Mouse (Mus musculus) left cerebral cortex, adult 8-10 months (tissue): ENCODE measurements around the gene Lct. TPM values are rescaled to one million over a fixed set of nuclear protein-coding genes. Genes with fewer than 3 reads are reported as not detected.
A peak's percentile ranks its signal among the peaks of the same experiment; 100 is the strongest.
"Not testable (repeated sequence)": the region's sequence is repeated elsewhere in the genome, so short reads cannot be mapped to it uniquely, and the experiment has no call there.

Source experiments
- DNase-seq, 2 experiments: peaks; one replicate each; pipeline ENCODE4 v3.0.0; 2022; ENCODE audit warnings: low spot score in 2 of 2
- total RNA-seq, 4 experiments: library from RNA; stranded (reverse); gene quantifications; 2 replicates each; pipeline ENCODE4 v1.2.4; 2022

Gene Lct
- 1 to 10 TPM; 1.0 to 1.2 (median 1.1) TPM for total RNA-seq

GRCm38 (mm10) chr1:128328218-128328617 is at the start of gene Lct:
Lct (minus strand) TSS chr1:128328318.
- DNase-seq = no peak

DNA sequence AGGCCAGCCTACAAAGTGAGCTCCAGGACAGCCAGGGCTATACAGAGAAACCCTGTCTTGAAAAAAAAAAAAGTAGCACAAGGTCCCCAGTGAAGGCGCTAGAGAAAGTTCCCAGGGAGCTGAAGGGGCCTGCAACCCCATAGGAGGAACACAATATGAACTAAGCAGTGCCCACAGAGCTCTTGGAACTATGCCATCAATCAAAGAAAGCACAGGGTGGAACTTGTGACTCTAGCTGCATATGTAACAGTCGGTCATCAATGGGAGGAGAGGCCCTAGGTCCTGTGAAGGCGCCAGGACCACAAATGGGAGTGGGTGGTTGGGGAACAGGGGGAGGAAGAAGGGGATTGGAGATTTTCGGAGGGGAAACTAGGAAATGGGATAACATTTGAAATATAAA is 48.7 kb upstream of the Lct start:
- no peak for DNase-seq

- DNase-seq = no peak
These were observed 44.2 kb upstream of the Lct start for GRCm38 (mm10) chr1:128372143-128372860.

DNA sequence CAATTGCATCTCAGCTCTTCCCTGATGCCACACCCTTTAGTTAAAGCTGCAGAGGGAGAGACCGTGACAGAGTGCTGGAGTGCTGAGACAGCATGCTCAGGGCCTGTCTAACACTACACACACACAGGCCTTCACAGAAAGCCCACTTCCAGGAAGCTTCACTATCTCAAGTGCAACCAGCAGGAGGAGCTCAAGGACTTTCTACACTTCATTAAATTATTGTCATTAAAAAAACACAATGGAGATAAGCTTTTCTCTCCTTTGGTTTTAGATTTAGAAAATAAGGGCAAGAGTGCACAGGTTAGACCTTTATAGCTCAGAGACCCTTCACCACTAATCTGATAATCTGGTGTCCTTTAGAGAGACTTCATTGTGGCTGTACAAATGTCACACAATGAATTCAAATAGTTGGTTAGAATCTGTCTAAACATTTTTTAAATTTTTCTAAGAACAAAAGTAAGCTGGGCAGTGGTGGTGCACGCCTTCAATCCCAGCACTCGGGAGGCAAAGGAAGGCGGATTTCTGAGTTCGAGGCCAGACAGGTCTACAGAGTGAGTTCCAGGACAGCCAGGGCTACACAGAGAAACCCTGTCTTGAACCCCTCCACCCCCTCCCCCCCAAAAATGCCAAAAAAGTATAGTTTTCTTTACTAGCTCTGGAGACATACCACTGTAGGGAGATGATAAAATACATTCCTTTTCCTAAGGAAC is 40.8 kb upstream of the Lct start:
- DNase-seq = no peak

GRCm38 (mm10) chr1:128360601-128361000 is 32.5 kb upstream of the Lct start:
- peak in 1 of 2 experiments; percentile 58 for DNase-seq

DNA sequence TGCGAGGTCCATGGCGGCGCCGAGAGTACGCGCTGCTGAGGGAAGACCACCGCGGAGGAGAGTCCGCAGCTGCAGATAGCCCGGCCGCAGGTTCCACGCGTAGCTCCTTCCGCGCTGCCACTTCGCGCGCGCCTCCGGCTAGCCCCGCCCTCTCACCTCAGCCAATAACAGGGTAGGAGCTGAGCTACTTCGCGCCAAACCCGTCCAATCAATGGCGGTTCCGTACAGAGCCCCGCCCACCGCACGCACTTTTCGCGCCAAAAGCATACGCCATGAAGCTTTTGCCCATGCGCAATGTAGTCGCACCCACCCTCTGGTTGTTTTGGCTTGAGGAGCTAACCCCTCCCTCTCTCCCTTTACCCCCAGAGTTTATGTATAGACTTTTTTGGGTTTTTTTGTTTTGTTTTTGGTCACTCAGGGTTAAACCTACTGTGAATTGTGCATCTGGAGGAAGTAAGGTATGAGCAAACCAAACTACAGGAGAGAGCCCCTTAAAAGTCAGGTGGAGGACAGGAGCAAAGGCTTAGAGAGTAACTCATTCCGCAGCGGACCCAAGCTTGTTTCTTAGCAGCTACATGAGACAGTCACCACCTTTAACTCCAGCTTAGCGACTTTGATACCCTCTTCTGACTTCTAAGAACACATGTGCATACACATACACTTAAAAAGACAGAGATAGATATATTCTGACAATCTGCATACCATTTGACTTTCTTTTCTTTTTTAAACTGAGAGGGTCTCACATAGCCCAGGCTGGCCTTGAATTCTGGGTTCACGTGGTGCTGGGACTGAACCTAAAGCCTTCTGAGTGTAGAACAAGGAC is 31.6 kb upstream of the Lct start, which contains the start of gene Mcm6:
Mcm6 (minus strand) TSS at position 111 of the 823 bp plus-strand sequence.
- peak; percentile 85 to 92 for DNase-seq

- DNase-seq = no peak
These were observed 30.9 kb upstream of the Lct start for GRCm38 (mm10) chr1:128358916-128359553.

DNA sequence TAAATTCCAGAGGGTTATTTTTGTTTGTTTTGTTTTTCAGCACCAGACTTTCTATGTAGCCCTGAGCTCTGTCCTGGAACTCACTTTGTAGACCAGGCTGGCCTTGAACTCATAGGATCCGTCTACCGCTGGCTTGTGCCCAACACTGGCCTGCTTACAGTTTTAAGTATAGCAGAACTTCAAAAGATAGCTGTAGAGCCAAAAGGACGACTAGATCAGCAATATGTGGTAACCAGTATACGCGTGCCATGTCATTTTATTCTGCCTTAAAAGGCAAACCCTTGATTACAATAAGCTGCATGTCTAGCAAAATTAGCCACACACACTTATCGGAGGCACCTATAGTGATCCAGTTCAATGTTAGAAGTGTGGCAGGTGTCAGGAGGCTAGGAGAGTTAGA is 30.2 kb upstream of the Lct start:
- no peak for DNase-seq

GRCm38 (mm10) chr1:128357452-128357851 is 29.3 kb upstream of the Lct start:
- no peak for DNase-seq

GRCm38 (mm10) chr1:128353092-128353491 is 25.0 kb upstream of the Lct start:
- DNase-seq = no peak

GRCm38 (mm10) chr1:128344232-128344631 is 16.1 kb upstream of the Lct start:
- no peak for DNase-seq

GRCm38 (mm10) chr1:128337708-128338320 is 9.7 kb upstream of the Lct start:
- no peak for DNase-seq

DNA sequence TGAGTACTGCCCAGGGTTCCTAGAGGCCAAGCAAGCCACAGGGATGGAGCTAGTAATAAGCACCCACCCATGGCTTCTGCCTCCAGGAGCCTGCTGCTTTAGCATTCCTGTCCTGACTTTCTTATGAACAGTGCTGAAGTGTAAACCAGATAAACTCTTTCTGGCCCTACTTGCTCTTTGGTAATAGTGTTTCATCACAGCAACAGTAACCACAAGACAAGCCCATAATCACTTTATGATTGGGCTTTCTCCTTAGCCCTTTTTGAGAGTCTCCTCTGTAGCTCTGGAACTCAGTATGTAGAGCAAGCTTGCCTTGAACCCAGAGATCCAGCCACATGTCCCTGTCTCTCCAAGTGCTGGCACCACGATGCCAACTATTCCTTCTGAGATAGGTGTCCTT is 2.2 kb upstream of the Lct start:
- no peak for DNase-seq

DNA sequence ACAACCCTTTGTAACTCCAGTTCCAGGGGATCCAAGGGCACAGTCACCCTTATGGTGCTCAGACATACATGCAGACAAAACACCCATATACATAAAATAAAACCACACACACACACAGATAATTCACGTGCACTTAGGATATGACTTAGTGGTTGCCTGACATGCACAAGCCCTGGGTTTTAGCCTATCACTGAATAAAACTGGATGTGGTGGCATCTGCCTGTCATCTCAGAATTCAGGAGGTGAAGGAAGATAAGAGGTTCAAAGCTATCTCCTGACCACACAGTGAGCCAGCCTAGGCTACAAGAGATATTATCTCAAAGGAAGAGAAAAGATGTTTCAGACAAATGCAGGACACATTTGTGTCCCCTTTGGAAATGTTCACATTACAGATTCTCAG is 953 bp downstream of the Lct start:
- no peak for DNase-seq

GRCm38 (mm10) chr1:128324776-128325175 is 3.3 kb downstream of the Lct start:
- DNase-seq = no peak

DNA sequence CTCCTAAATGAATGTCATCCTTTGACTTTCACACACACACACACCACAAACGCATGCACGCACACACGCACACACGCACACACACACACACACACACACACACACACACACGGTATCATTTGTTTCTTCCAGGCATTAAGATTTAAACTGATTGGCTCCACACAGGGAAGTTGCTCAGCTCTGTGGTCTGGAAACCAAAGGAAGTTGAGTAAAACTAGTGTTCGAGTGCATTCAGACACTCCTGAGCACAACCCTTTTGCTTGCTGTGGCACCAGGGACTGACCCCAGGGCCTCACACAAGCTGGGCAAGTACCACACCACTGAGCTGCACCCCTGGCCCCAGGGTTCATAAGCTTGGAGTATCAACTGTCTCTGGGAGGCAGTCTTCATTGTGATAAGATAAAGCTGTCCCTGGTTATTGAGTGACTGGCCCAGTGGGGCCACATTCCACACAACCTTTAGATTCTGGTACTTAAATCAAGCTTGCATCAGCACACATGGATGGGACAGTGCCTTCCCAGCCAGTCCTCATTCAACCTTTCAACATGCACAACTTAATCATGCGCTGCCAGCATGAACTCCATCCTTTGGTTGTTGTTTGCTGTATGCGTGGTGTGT is 5.0 kb downstream of the Lct start:
- no peak for DNase-seq

DNA sequence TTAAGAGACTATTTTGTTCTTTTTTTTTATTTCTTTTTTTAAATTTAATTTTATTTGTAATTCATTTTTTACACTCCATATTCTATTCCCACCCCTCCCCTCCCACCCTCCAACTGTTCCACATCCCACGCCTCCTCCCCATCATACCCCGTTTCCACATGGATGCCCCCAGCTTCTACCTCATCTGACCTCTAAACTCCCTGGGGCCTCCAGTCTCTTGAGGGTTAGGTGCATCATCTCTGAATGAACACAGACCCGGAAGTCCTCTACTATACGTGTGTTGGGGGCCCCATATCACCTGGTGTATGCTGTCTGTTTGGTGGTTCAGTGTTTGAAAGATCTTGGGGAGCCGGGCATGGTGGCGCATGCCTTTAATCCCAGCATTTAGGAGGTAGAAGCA is 8.9 kb downstream of the Lct start:
- DNase-seq = not testable (repeated sequence)

GRCm38 (mm10) chr1:128314665-128315064 is 13.5 kb downstream of the Lct start:
- DNase-seq = no peak

DNA sequence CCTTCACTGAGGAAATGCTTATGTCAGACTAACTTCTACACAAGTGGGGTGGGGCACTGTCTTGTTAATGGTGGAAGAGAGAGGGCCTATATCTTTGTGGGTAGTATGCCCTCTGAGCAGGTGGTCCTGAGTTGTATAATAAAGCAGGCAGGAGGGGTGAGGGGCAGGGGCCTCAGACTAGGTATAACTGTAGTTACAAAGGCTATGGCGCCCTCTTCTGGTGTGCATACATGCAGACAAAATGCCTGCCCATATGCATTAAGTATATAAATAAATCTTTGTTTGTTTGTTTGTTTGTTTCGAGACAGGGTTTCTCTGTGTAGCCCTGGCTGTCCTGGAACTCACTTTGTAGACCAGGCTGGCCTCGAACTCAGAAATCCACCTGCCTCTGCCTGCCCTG is 19.1 kb downstream of the Lct start:
- no peak for DNase-seq

DNA sequence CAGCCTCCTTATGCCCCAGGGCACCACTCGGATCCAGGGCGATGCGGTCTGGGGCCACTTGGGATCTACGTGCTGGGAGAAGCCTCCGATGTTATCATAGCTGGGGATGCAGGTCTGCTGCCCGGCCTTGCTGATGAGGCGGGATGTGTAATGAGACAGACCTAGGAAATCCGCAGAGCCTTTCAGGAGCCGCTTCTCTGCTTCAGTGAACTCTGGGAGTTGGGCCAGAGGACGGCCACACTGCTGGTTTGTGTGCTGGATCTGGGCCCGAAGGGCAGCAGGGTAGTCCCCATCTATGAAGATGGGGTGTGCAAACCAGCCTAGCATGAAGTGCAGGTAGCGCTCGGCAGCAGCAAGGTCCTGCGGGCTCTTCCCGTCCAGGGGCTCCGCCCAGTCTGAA is 24.2 kb downstream of the Lct start:
- DNase-seq = no peak
